Mouse (Mus musculus) forebrain, embryonic 11.5 days (tissue): ENCODE measurements around the gene Fbxo21. TPM values are rescaled to one million over a fixed set of nuclear protein-coding genes. Genes with fewer than 3 reads are reported as not detected.

Experiments used
- ATAC-seq: fragments of 200-750 bp; cut with Nextera tagmentation; replicated peaks from 2 replicates; pipeline ENCODE4 v1.8.0; 2017; ENCODE audit warnings: moderate TSS enrichment; ENCODE audit not compliant: low FRiP score
- DNase-seq: peaks from one replicate; pipeline ENCODE4 v3.0.0-alpha.2; 2017; ENCODE audit warnings: low spot score
- H3K27ac ChIP-seq: fragments of 300-500 bp; sonication (generic); 2 replicates; pipeline ENCODE4 v1.5.1; 2014; ENCODE audit warnings: low read depth, low read length
- H3K27me3 ChIP-seq: fragments of 300-500 bp; sonication (generic); 2 replicates; pipeline ENCODE4 v1.6.1; 2014; ENCODE audit warnings: mild to moderate bottlenecking, low read length, mixed read lengths; ENCODE audit not compliant: control insufficient read depth, insufficient read depth
- H3K36me3 ChIP-seq: fragments of 300-500 bp; sonication (generic); 2 replicates; pipeline ENCODE4 v1.6.1; 2014; ENCODE audit warnings: mild to moderate bottlenecking, low read length, moderate library complexity, mixed read lengths; ENCODE audit not compliant: control insufficient read depth, insufficient read depth
- H3K4me1 ChIP-seq: fragments of 300-500 bp; sonication (generic); replicated peaks from 2 replicates; pipeline ENCODE4 v1.6.1; 2014; ENCODE audit warnings: low read length, mixed read lengths; ENCODE audit not compliant: control insufficient read depth, insufficient read depth
- H3K4me2 ChIP-seq: fragments of 300-500 bp; sonication (generic); 2 replicates; pipeline ENCODE4 v1.6.1; 2014; ENCODE audit warnings: low read depth, mild to moderate bottlenecking, low read length, moderate library complexity, mixed read lengths; ENCODE audit not compliant: severe bottlenecking
- H3K4me3 ChIP-seq: fragments of 300-500 bp; sonication (generic); 2 replicates; pipeline ENCODE4 v1.5.1; 2014; ENCODE audit warnings: low read depth, low read length
- H3K9ac ChIP-seq: fragments of 300-500 bp; sonication (generic); 2 replicates; pipeline ENCODE4 v1.6.1; 2014; ENCODE audit warnings: low read length
- H3K9me3 ChIP-seq: fragments of 300-500 bp; sonication (generic); 2 replicates; pipeline ENCODE4 v1.6.1; 2016; ENCODE audit warnings: low read length, mixed read lengths; ENCODE audit not compliant: control insufficient read depth
- WGBS: fragments of 180-500 bp; shearing (Covaris S2); extraction: QIAGEN DNeasy Blood & Tissue Kit; methylation state at CpG from one replicate; pipeline ENCODE4 v1.1.7; 2014; 5-methylcytosine and 5-hydroxymethylcytosine counted together
- polyA plus RNA-seq: library from polyadenylated mRNA; unstranded; fragments of >200 nt; fragmentation: Nextera tagmentation; extraction: Ambion mirVana; gene quantifications from 2 replicates; pipeline ENCODE4 v1.2.1, GENCODE M21; 2014

The Fbxo21 gene
- polyA plus RNA-seq, 1 experiment from 2014 or later: 122 TPM

DNA sequence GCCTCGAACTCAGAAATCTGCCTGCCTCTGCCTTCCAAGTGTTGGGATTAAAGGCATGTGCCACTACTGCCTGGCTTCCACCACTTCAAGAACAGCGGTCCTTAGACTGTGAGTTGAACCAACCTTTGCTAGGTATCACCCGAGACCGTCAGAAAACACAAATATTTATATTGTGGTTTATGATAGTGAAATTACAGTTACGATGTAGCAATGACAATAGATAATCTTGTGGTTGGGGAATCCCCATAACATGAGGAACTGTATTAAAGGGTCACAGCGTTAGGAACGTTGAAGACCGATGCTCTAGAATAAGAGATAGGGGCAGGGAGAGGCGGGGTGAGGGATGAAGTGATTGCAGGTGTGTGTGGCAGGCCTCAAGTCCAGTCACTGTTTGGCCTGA, 68.9 kb downstream of the Fbxo21 start:
- DNase-seq: no peak
- Histone ChIP-seq H3K4me1 (no peaks in the 10 kb centered on the region), H3K36me3 (no peaks in the 10 kb centered on the region), H3K27ac (no peak overlapping the region), H3K9ac (no peak overlapping the region), H3K27me3 (no peaks in the 10 kb centered on the region), H3K4me3 (no peak overlapping the region), H3K4me2 (no peak overlapping the region), H3K9me3 (no peaks in the 10 kb centered on the region)
- 96% methylated on average over 9 of the region's 9 CpGs for WGBS
- no peak for ATAC-seq

- Histone ChIP-seq H3K4me2 (no peak overlapping the region), H3K4me1 (no peaks in the 10 kb centered on the region)
- WGBS: 90% methylated on average over 14 of the region's 14 CpGs
These were observed 70.7 kb downstream of the Fbxo21 start for GRCm38 (mm10) chr5:118047091-118047757.

DNA sequence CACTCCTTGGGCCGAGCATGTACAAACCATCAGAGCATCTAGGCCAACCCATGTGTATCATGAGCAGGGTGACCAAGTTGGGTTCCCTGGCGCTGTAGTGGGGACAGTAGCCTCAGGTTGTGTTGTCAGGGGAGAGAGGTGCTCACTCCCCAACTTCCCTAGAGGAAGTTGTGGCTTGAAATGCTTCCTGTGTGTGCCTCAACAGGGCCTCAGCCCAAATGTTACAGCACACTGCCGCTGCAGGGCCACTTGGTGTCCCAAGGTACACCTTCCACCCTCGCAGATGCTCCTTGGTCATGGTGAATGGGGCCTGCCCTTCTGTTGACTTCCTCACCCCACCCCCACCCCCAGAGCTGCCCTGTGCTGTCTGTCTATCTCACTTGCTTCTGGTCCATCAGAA, 71.9 kb downstream of the Fbxo21 start:
- no peak for DNase-seq
- Histone ChIP-seq H3K27ac (no peak overlapping the region), H3K4me2 (no peak overlapping the region), H3K4me3 (no peak overlapping the region), H3K27me3 (no peaks in the 10 kb centered on the region), H3K4me1 (no peaks in the 10 kb centered on the region), H3K9ac (no peak overlapping the region), H3K9me3 (no peaks in the 10 kb centered on the region), H3K36me3 (no peaks in the 10 kb centered on the region)
- WGBS: 86% methylated on average over 4 of the region's 4 CpGs
- no peak for ATAC-seq

More at GRCm38 (mm10) chr5:118047091-118047757, 70.7 kb downstream of the Fbxo21 start:
- H3K9ac ChIP-seq: no peak overlapping the region
- H3K27me3 ChIP-seq: no peaks in the 10 kb centered on the region
- no peak for ATAC-seq
- no peak for DNase-seq
- no peaks in the 10 kb centered on the region for H3K9me3 ChIP-seq
- no peaks in the 10 kb centered on the region for H3K36me3 ChIP-seq
- H3K4me3 ChIP-seq: no peak overlapping the region
- H3K27ac ChIP-seq: no peak overlapping the region

GRCm38 (mm10) chr5:118048928-118049327, 72.4 kb downstream of the Fbxo21 start:
- no peak overlapping the region for H3K9ac ChIP-seq
- 82% methylated on average over 5 of the region's 5 CpGs for WGBS
- H3K27me3 ChIP-seq: no peaks in the 10 kb centered on the region
- no peak for ATAC-seq
- H3K9me3 ChIP-seq: no peaks in the 10 kb centered on the region
- H3K4me2 ChIP-seq: no peak overlapping the region
- no peaks in the 10 kb centered on the region for H3K4me1 ChIP-seq
- H3K4me3 ChIP-seq: no peak overlapping the region
- no peaks in the 10 kb centered on the region for H3K36me3 ChIP-seq
- H3K27ac ChIP-seq: no peak overlapping the region
- DNase-seq: no peak

- Histone ChIP-seq H3K36me3 (no peaks in the 10 kb centered on the region), H3K27me3 (no peaks in the 10 kb centered on the region), H3K27ac (no peak overlapping the region), H3K4me2 (no peak overlapping the region), H3K4me1 (no peaks in the 10 kb centered on the region), H3K9me3 (no peaks in the 10 kb centered on the region), H3K4me3 (no peak overlapping the region), H3K9ac (no peak overlapping the region)
- WGBS: 81% methylated on average over 4 of the region's 4 CpGs
- DNase-seq: no peak
- ATAC-seq: no peak
These were observed 74.2 kb downstream of the Fbxo21 start for GRCm38 (mm10) chr5:118050743-118051142.

- no peak for ATAC-seq
- Histone ChIP-seq H3K9ac (no peak overlapping the region), H3K27ac (no peak overlapping the region), H3K27me3 (no peaks in the 10 kb centered on the region), H3K4me2 (no peak overlapping the region), H3K9me3 (no peaks in the 10 kb centered on the region), H3K4me1 (peaks cover 3% of the 10 kb centered on the region; the same call in 1 of the 2 replicates), H3K4me3 (no peak overlapping the region), H3K36me3 (no peaks in the 10 kb centered on the region)
- WGBS: 84% methylated on average over 8 of the region's 8 CpGs
- no peak for DNase-seq
These were observed 75.6 kb downstream of the Fbxo21 start for GRCm38 (mm10) chr5:118051981-118052662.

- H3K36me3 ChIP-seq: no peaks in the 10 kb centered on the region
- H3K4me2 ChIP-seq: no peak overlapping the region
- H3K27me3 ChIP-seq: no peaks in the 10 kb centered on the region
- no peak overlapping the region for H3K9ac ChIP-seq
- H3K4me1 ChIP-seq: peaks cover 5% of the 10 kb centered on the region; the same call in 1 of the 2 replicates
- no peak overlapping the region for H3K4me3 ChIP-seq
- ATAC-seq (no peak), DNase-seq (no peak)
- no peak overlapping the region for H3K27ac ChIP-seq
- WGBS: 89% methylated on average over 2 of the region's 2 CpGs
- H3K9me3 ChIP-seq: no peaks in the 10 kb centered on the region
These were observed 76.7 kb downstream of the Fbxo21 start for GRCm38 (mm10) chr5:118053205-118053604.

- Histone ChIP-seq H3K4me1 (peaks cover 5% of the 10 kb centered on the region; the same call in 1 of the 2 replicates), H3K27ac (no peak overlapping the region), H3K4me2 (no peak overlapping the region), H3K9me3 (no peaks in the 10 kb centered on the region), H3K9ac (no peak overlapping the region), H3K36me3 (no peaks in the 10 kb centered on the region), H3K4me3 (no peak overlapping the region), H3K27me3 (no peaks in the 10 kb centered on the region)
- DNase-seq (no peak), ATAC-seq (no peak)
- WGBS: 53% methylated on average over 8 of the region's 8 CpGs
These were observed 81.1 kb downstream of the Fbxo21 start for GRCm38 (mm10) chr5:118057508-118058111.
